Mouse (Mus musculus) layer of hippocampus, adult 8-10 months (tissue): ENCODE measurements around the gene Ubtd2. TPM values are rescaled to one million over a fixed set of nuclear protein-coding genes. Genes with fewer than 3 reads are reported as not detected.
"Not testable (repeated sequence)": the region's sequence is repeated elsewhere in the genome, so short reads cannot be mapped to it uniquely, and the experiment has no call there.

ENCODE experiments used
- DNase-seq, 2 experiments: peaks; one replicate each; pipeline ENCODE4 v3.0.0; 2022; ENCODE audit warnings: low spot score in 2 of 2
- total RNA-seq, 4 experiments: library from RNA; stranded (reverse); gene quantifications; 2 replicates each; pipeline ENCODE4 v1.2.4; 2022

Gene Ubtd2
- total RNA-seq, 4 experiments from 2014 or later: 26.3 to 28.8 (median 28.3) TPM

GRCm38 (mm10) chr11:32464282-32464681, 9.1 kb downstream of the Ubtd2 start:
- DNase-seq: no peak

GRCm38 (mm10) chr11:32471925-32472324, 16.8 kb downstream of the Ubtd2 start:
- no peak for DNase-seq

GRCm38 (mm10) chr11:32474725-32475124, 19.6 kb downstream of the Ubtd2 start:
- no peak for DNase-seq

- no peak for DNase-seq
These were observed 20.5 kb downstream of the Ubtd2 start for GRCm38 (mm10) chr11:32475487-32476236.

- DNase-seq: no peak
These were observed 26.4 kb downstream of the Ubtd2 start for GRCm38 (mm10) chr11:32481525-32481924.

- DNase-seq: no peak
These were observed 30.1 kb downstream of the Ubtd2 start for GRCm38 (mm10) chr11:32485290-32485689.

GRCm38 (mm10) chr11:32486621-32487020, 31.5 kb downstream of the Ubtd2 start:
- no peak for DNase-seq

GRCm38 (mm10) chr11:32487501-32487900, 32.3 kb downstream of the Ubtd2 start:
- DNase-seq: no peak

- no peak for DNase-seq
These were observed 33.2 kb downstream of the Ubtd2 start for GRCm38 (mm10) chr11:32488344-32488743.

GRCm38 (mm10) chr11:32488808-32489670, 33.9 kb downstream of the Ubtd2 start:
- DNase-seq: no peak

GRCm38 (mm10) chr11:32491079-32491478, 35.9 kb downstream of the Ubtd2 start:
- no peak for DNase-seq

- no peak for DNase-seq
These were observed 38.1 kb downstream of the Ubtd2 start for GRCm38 (mm10) chr11:32493312-32493711.

- no peak for DNase-seq
These were observed 40.1 kb downstream of the Ubtd2 start for GRCm38 (mm10) chr11:32495283-32495682.

GRCm38 (mm10) chr11:32498757-32499535, 43.8 kb downstream of the Ubtd2 start:
- peak in 1 of 2 experiments; percentile 52 for DNase-seq

GRCm38 (mm10) chr11:32499931-32500330, 44.8 kb downstream of the Ubtd2 start:
- no peak for DNase-seq

GRCm38 (mm10) chr11:32503711-32504110, 48.5 kb downstream of the Ubtd2 start:
- DNase-seq: no peak

- DNase-seq: no peak
These were observed 50.0 kb downstream of the Ubtd2 start for GRCm38 (mm10) chr11:32505091-32505739.

- DNase-seq: no peak
These were observed 55.8 kb downstream of the Ubtd2 start for GRCm38 (mm10) chr11:32510930-32511329.

GRCm38 (mm10) chr11:32514853-32515252, 59.7 kb downstream of the Ubtd2 start:
- DNase-seq: not testable (repeated sequence)

- no peak for DNase-seq
These were observed 60.9 kb downstream of the Ubtd2 start for GRCm38 (mm10) chr11:32516091-32516490.
